Mouse (Mus musculus) monocyte, adult 5-6 weeks (primary cell): ENCODE results near the gene Atg16l2. TPM values are rescaled to one million over a fixed set of nuclear protein-coding genes. Genes with fewer than 3 reads are reported as not detected.

Experiments used
- ATAC-seq: fragments of 153-309, 156-312 bp; replicated peaks from 2 replicates; pipeline ENCODE4 v1.8.0; 2017; ENCODE audit warnings: mild to moderate bottlenecking; ENCODE audit not compliant: low TSS enrichment, insufficient number of reproducible peaks, severe bottlenecking, poor library complexity, low FRiP score
- total RNA-seq: library from RNA; stranded (forward); fragments of 200-1000, 200-491, 200-594 nt; gene quantifications from 3 replicates; pipeline ENCODE4 v1.2.3, GENCODE M21; 2017

Atg16l2 gene
- 21.8 to 36.0 TPM (median 26.3 TPM) in 3 replicates for total RNA-seq

GRCm38 (mm10) chr7:101301881-101302456 lies at the start of gene Atg16l2:
Gene Atg16l2, minus strand, starts transcription at chr7:101302251.
- ATAC-seq, result peak; percentile 82

- no peak for ATAC-seq
Observed at GRCm38 (mm10) chr7:101349861-101350260, 47.8 kb upstream of the Atg16l2 start.

DNA sequence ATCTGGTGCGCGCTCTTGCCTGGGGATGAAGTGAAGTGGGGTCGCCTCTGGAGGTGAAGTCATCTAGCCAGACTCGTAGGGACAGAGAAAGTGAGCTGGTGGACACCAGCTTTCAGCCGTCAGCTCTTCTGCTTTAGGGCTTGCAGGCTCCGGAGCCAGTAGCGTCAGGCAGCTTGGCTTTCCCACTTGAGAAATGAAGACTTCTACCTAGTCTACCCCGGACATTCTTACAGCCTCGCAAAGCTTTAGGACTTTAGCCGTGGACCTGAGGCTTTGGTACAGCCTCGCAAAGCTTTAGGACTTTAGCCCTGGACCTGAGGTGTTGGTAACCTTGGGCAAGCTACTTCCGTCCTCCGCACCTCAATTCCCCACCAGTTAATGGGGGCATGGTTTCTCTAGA lies 46.3 kb upstream of the Atg16l2 start:
- ATAC-seq, result no peak

DNA sequence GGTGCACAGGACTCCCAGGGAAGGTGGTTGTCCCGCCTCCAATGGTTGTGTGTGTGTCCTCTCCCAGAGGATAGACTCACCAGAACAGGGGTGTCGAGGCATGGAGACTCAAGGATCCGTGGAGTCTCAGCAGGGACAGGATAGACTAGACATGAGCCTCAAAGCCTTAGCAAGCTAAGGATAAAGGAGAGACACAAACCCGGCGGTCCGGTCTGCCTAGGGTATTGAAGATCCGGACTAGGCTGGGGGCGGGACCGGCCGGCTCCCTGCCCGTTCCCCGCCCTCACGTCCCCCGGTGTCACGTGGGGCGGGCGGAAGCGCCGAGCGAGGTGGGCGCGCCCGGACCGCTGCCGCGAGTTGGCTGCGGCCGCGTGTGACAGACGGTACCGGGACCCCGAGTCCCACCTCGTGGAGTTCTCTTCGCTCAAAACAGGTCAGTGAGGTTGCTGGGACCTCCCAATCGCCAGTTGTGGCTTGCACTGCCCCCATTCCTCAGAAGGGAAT lies 45.8 kb upstream of the Atg16l2 start, which contains the start of gene Arap1:
Gene Arap1 (plus strand): TSS at position 301 of the 504 bp plus-strand sequence.
- ATAC-seq, result peak; percentile 50

- no peak for ATAC-seq
Observed at GRCm38 (mm10) chr7:101346991-101347390, 44.9 kb upstream of the Atg16l2 start.

DNA sequence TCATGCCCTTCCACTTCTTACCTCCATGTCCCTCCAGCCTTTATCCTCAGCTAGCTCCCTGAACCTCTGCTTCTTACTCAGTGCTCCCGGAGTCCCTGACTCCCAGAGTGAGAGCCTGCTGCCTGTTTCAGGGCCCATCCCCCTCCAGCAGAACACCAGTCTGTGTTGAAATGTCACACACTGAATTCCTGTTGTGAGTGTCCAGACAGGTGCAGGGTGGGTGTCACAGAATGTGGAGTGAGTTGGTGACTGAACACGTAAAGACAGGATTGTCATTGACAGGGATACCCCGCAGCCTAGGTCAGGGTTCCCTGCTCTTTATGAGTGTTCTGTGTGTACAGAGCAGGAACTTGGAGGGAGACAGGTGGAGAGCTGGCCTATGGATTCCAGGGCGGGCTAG lies 42.8 kb upstream of the Atg16l2 start:
- no peak for ATAC-seq

DNA sequence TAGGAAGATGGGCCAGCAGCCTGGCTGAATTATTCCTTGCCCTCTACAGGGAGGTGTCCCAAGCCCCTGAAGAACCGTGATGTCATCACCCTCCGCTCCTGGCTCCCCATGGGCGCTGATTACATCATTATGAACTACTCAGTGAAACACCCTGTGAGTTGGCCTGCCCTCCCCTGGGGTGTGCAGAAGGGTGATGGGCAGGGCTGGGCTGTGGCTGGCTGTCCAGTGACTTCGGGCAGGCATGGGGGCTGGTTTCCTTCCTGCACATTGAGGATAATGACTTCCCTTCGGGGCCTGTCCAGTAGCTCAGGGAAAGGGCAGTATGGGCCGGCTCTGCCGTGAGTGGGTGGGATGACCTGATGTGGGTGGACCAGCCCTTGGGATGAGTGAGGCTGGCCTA lies 41.1 kb upstream of the Atg16l2 start:
- ATAC-seq, result peak; percentile 28; the same call in 1 of the 2 replicates

DNA sequence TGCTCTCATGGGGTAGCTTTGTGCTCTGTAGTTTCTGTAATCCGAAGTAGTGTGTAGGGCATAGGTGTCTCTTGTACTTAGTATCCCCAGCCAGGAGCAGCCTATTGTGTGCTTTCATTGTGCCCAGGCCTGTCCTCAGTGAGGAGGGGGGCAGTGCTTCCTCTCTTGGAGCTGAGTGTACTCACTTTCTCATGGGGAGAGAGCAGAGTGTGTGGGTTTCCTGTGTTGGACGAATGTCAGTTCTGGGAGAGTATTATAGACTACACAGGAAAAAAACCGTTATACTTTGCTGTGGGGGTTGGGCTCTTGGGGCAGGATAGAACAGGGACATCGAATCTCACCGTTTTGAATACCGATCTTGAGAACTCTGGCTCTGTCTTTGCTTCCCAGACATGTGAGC lies 39.4 kb upstream of the Atg16l2 start:
- no peak for ATAC-seq

GRCm38 (mm10) chr7:101337401-101337800 lies 35.4 kb upstream of the Atg16l2 start:
- ATAC-seq, result no peak

- no peak for ATAC-seq
Observed at GRCm38 (mm10) chr7:101336686-101337085, 34.6 kb upstream of the Atg16l2 start.

DNA sequence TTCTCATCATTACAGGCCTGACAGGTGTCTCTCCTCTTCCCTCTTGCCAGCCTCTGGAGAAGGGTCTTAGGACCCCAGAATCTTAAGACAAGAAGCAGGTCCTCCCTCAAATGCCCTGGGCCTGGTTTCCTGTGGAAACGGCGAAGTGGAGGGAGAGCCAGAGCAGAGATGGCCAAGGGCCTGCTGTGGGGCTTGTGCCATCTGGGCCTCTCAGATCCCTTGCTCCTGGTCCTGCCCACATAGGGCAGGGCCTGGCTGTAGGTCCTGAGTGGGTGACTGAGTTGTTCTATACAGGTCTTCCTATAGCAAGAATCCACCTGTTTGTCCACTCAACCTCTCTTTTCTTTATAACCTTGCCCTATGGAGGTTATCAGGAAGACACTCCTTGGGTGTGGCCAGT lies 33.2 kb upstream of the Atg16l2 start:
- ATAC-seq, result no peak

DNA sequence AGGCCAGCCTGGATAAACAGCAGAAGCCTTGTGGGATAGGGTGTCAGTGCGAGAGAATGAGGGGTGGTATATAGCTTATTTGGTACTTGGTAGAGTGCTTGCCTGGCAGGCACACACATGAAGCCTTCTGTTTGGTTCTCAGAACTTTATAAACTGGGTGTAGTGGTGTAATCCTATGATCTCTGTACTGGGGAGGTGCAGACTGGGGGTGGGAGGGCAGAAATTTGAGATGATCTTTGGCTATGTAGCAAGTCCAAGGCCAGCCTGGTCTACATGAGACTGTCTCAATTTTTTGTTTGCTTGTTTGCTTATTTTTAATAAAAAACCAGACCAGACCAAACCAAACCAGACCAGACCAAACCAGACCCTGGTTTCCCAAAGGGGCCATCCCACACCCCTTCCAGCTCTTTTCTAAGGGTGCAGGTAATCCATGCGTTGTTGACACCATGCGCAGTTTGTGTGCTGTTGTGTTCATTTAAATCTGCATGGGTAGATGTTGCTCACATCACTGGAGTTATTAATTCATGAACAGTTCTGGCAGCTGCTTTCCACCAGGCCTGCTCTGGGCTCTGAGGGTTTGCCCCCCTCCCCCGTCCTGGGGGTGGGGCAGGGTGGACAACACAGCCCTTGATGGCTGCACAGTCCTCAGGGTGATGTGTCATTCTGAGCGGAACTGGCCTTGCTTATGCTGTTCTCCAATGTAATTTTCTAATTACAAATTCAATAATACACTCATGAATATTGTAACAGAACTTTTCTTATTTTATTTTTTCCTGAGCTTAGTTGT lies 30.2 kb upstream of the Atg16l2 start:
- no peak for ATAC-seq

DNA sequence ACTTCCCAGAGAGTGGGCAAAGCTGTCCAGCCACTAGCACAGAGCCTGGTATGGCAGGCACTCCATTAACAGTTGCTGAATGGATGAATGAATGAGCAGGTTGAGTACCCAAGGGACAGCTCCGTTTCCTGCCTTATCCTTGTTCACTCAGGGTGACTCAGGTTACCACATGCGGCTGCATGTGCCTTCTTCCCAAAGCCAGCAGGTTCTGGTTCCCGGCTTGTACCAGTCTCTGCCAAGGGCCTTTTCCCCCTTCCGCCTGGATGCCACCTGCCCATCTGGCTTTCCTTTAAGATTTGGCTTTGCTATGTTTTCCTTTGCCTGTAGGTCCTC lies 28.8 kb upstream of the Atg16l2 start:
- ATAC-seq, result no peak

GRCm38 (mm10) chr7:101330074-101330840 lies 28.2 kb upstream of the Atg16l2 start:
- no peak for ATAC-seq

DNA sequence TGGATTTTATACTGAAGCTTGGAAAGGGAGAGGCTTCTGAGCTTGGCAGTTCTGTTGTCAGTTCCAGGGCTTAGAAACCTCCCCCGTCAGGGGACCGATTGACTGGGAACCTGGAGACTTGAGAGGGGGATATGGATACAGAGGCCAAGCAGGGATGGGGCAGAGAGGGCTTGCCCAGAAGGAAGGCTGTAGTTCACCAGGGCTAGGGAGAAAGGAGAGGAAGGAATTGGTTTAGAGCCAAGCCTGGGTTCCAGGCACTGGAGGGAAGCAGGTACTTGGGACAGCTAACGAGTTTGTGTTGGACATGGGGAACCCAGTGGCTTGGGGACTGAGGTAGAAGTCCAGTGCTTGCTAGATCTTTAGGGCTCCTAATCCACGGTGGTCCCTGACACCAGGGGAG lies 27.6 kb upstream of the Atg16l2 start:
- no peak for ATAC-seq

DNA sequence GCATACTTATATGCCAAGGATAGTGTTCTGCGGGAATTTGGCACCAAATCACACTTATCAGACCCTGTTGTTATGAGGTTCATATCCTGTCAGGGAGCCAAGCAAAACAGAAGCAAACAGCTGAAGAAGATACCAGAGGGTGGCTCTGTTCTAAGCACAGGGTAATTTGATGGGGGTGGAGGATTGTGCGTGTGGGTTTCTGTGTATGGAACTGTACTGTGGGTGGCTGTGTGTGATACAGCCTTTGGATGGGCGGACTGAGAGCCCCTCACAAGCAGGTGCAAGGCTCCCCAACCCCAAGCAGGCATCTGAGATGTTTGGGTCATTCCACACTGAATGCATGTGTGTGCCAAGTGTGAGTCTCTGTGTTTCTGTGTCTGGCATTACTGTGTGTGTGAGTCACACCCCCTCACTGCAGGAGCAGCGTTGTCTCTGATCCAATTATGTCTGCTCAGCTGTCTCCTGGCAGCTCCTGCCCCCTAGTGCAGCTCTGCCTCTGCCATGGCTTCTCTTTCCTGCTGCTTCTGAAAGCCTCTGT lies 26.6 kb upstream of the Atg16l2 start:
- ATAC-seq, result no peak

DNA sequence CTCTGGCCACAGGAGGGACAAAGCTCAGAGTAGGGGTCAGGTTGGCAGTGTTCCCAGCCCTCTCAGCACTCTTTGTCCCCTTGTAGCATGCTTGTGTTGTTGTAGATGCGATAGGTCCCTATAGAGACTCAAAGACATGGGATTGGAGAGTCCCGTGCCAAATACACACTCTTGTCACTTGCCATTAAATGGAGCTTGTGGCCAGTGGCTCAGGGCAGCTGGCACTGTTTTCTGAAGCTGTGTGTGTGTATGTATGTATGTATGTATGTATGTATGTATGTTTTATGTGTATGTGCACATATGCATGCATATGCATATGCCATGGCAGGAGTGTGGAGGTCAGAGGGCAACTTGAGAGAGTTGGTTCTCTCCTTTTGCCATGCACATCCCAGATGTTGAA lies 25.7 kb upstream of the Atg16l2 start:
- no peak for ATAC-seq

- no peak for ATAC-seq
Observed at GRCm38 (mm10) chr7:101327263-101327662, 25.2 kb upstream of the Atg16l2 start.

- ATAC-seq, result no peak
Observed at GRCm38 (mm10) chr7:101326006-101326405, 24.0 kb upstream of the Atg16l2 start.
